Mouse (Mus musculus) lung, postnatal 0 days (tissue): ENCODE data around the gene Slc41a2.

Source experiments
- CTCF ChIP-seq: IDR thresholded peaks from 2 replicates; pipeline ENCODE4 v1.5.1; 2016; ENCODE audit warnings: antibody characterized with exemption, mild to moderate bottlenecking
- EP300 ChIP-seq: IDR thresholded peaks from 2 replicates; pipeline ENCODE4 v1.6.1; 2016; ENCODE audit warnings: antibody characterized with exemption, mild to moderate bottlenecking, control low read depth

DNA sequence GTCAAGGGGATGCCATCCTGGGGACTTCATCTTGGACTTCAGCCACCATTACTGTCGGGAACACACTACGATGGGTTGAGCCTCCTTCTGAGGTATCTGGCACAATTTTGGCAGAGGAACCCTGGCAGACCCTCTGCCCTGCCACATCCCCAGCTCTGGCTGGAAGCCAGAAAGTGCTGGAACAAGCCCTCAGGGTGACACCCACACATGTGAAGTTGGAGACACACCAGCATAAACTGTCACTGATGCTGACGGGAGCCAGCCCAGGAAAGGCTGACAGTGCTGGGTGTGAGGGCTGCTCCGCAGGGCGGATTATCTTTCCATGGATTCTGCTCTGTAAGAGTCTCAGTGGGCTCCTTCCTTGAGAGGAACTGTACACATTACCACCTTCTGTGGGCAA, 150.7 kb downstream of the Slc41a2 start:
- no peak for TF ChIP-seq CTCF
- TF ChIP-seq EP300 = no peak
